26 mouse cellular contexts compared by ENCODE assay signal in genomic region chr10:108298841-108299545, GRCm38 (mm10). TPM values are rescaled to one million over a fixed set of nuclear protein-coding genes. Genes with fewer than 3 reads are reported as not detected.
DNase-seq lines count a peak whose midpoint lies in the region; ATAC-seq and TF ChIP-seq lines count a peak whose summit lies in the region.
"Had no signal": no experiment of that assay in that cellular context is flagged by ENCODE, and none has a peak within 500 bp of the region (broad histone marks: within the 10 kb centered on the region; RNA-seq: fewer than 3 reads in every experiment).

No protein-coding gene starts in this region.

- H3K27me3 ChIP-seq in heart, adult 2 months (ENCODE audit: control insufficient read depth, insufficient read depth, low read length) = no peaks in the 10 kb centered on the region
- no peaks in the 10 kb centered on the region for H3K27me3 ChIP-seq in kidney, embryonic 14.5 days (ENCODE audit: control insufficient read depth, insufficient read depth, low read length)
- H3K27me3 ChIP-seq: embryonic facial prominence, embryonic 15.5 days; heart, embryonic 12.5 days; limb, embryonic 13.5 days; liver, embryonic 12.5 days; megakaryocyte, embryonic 14.5 days; neural tube, embryonic 13.5 days had no signal

- no peak overlapping the region for H3K4me2 ChIP-seq in kidney, embryonic 14.5 days (replicated peaks; ENCODE audit: low read depth, low read length)
- H3K4me2 ChIP-seq: embryonic facial prominence, embryonic 15.5 days; heart, embryonic 12.5 days; limb, embryonic 13.5 days; liver, embryonic 12.5 days; neural tube, embryonic 13.5 days had no signal

- intact Hi-C loops in heart, adult 2 months (cut with DNase I) = no loop called here

- H3K4me3 ChIP-seq in heart, adult 2 months = no peak overlapping the region
- no peak overlapping the region for H3K4me3 ChIP-seq in kidney, embryonic 14.5 days (ENCODE audit: low read length)
- H3K4me3 ChIP-seq: embryonic facial prominence, embryonic 15.5 days; heart, embryonic 12.5 days; limb, embryonic 13.5 days; liver, embryonic 12.5 days; megakaryocyte, embryonic 14.5 days; neural tube, embryonic 13.5 days had no signal

- no peak for TF ChIP-seq POLR2A in heart, adult 2 months (IDR thresholded peaks at IDR 0.05; ENCODE audit: insufficient read depth, low read depth, low read length)

- ATAC-seq in kidney, embryonic 14.5 days (ENCODE audit: low FRiP score, low TSS enrichment) = no peak
- ATAC-seq: forebrain, embryonic 14.5 days; hindbrain, postnatal 0 days; liver, embryonic 12.5 days had no signal

- no peaks in the 10 kb centered on the region for H3K36me3 ChIP-seq in heart, adult 2 months (ENCODE audit: control insufficient read depth, insufficient read depth, low read length)
- no peaks in the 10 kb centered on the region for H3K36me3 ChIP-seq in kidney, embryonic 14.5 days (ENCODE audit: control insufficient read depth, insufficient read depth, low read length)
- H3K36me3 ChIP-seq: embryonic facial prominence, embryonic 15.5 days; heart, embryonic 12.5 days; limb, embryonic 13.5 days; liver, embryonic 12.5 days; neural tube, embryonic 13.5 days had no signal

- TF ChIP-seq EP300 in heart, adult 2 months (IDR thresholded peaks at IDR 0.05; ENCODE audit: insufficient read depth, low read depth, low read length) = no peak

- WGBS in heart, adult 2 months = 71% methylated on average over 17 of the region's 17 CpGs
- 83% methylated on average over 16 of the region's 17 CpGs for WGBS in kidney, embryonic 14.5 days

- H3K9me3 ChIP-seq in kidney, embryonic 14.5 days (ENCODE audit: control insufficient read depth, low read length) = no peaks in the 10 kb centered on the region
- H3K9me3 ChIP-seq: embryonic facial prominence, embryonic 15.5 days; heart, embryonic 12.5 days; limb, embryonic 13.5 days; liver, embryonic 12.5 days; megakaryocyte, embryonic 14.5 days; neural tube, embryonic 13.5 days had no signal

- DNase-seq in heart, adult 11 months = peak; percentile 53
- DNase-seq in heart, adult 2 months = no peak
- DNase-seq in kidney, adult 9 months = peak; percentile 77
- DNase-seq in R1 (ENCODE audit: low read depth, low spot score) = peak; percentile 91
- peak; percentile 66 to 67 for DNase-seq in kidney, postnatal 36 days
- DNase-seq in B cell, adult 2 months = no peak
- DNase-seq in thymus, postnatal 4 days = no peak
- DNase-seq: cerebellum, adult 9-11 months; heart, postnatal 10 days; lung, adult 18-20 months; lung, postnatal 14 days; midbrain, embryonic 14.5 days; retina, postnatal 1 day; right cerebral cortex, postnatal 25 days; thymus, adult 2 months had no signal

- no peak overlapping the region for H3K9ac ChIP-seq in heart, adult 2 months (ENCODE audit: low read depth, low read length)
- no peak overlapping the region for H3K9ac ChIP-seq in kidney, embryonic 14.5 days (ENCODE audit: low read depth, low read length)
- H3K9ac ChIP-seq: embryonic facial prominence, embryonic 15.5 days; heart, embryonic 12.5 days; limb, embryonic 13.5 days; liver, embryonic 12.5 days; neural tube, embryonic 13.5 days had no signal

- no peak for TF ChIP-seq CTCF in heart, adult 2 months (IDR thresholded peaks at IDR 0.05)

- H3K27ac ChIP-seq in heart, adult 2 months = no peak overlapping the region
- no peak overlapping the region for H3K27ac ChIP-seq in kidney, embryonic 14.5 days (ENCODE audit: low read depth, low read length)
- H3K27ac ChIP-seq: embryonic facial prominence, embryonic 15.5 days; hindbrain, postnatal 0 days; kidney, postnatal 0 days; limb, embryonic 13.5 days; liver, embryonic 12.5 days; neural tube, embryonic 13.5 days had no signal

- no peaks in the 10 kb centered on the region for H3K79me2 ChIP-seq in heart, adult 2 months (replicated peaks; ENCODE audit: control insufficient read depth, insufficient read depth, low read length)

- no peaks in the 10 kb centered on the region for H3K4me1 ChIP-seq in heart, adult 2 months (ENCODE audit: control insufficient read depth, insufficient read depth, low read length)
- H3K4me1 ChIP-seq in kidney, embryonic 14.5 days (ENCODE audit: control insufficient read depth, insufficient read depth, low read length) = no peaks in the 10 kb centered on the region
- H3K4me1 ChIP-seq: embryonic facial prominence, embryonic 15.5 days; heart, embryonic 12.5 days; limb, embryonic 13.5 days; megakaryocyte, embryonic 14.5 days had no signal

RNA-seq across cellular contexts. Expression of gene Pawr, which starts 32.9 kb away (rescaled TPM):
- total RNA-seq in heart, adult 2 months (2021) = 1 to 10 TPM; 2.5 to 3.5 TPM
- polyA plus RNA-seq in heart, adult 2 months (2012; rRNA removed) = 1.1 and 2.0 TPM in 2 replicates
- polyA plus RNA-seq in kidney, embryonic 14.5 days (2014; fragmentation: Nextera tagmentation; extraction: Ambion mirVana) = 25.3 and 26.4 TPM in 2 replicates
- total RNA-seq: common myeloid progenitor, adult 5-6 weeks had no signal

Comparison
In these comparisons a context has a peak if more than half of its experiments do, and no peak if none do; other contexts are left out.
1. DNase-seq: peak in heart, adult 11 months (single experiment), kidney, adult 9 months (single experiment), R1 (single experiment) and kidney, postnatal 36 days (2 of 2); none in heart, adult 2 months (0 of 2), B cell, adult 2 months (0 of 2) and thymus, postnatal 4 days (single experiment).